Mouse (Mus musculus) limb, embryonic 13.5 days (tissue): ENCODE data around the gene Cct8l1. TPM values are rescaled to one million over a fixed set of nuclear protein-coding genes. Genes with fewer than 3 reads are reported as not detected.

ENCODE experiments used
- ATAC-seq: fragments of 200-750 bp; cut with Nextera tagmentation; 2 replicates; pipeline ENCODE4 v1.8.0; 2017; ENCODE audit warnings: low read depth, moderate number of reproducible peaks, moderate TSS enrichment; ENCODE audit not compliant: low FRiP score
- H3K27ac ChIP-seq: fragments of 300-500 bp; sonication (generic); 2 replicates; pipeline ENCODE4 v1.5.1; 2015; ENCODE audit warnings: inconsistent platforms, mild to moderate bottlenecking, moderate library complexity
- H3K27me3 ChIP-seq: fragments of 300-500 bp; sonication (generic); 2 replicates; pipeline ENCODE4 v1.6.1; 2015; ENCODE audit warnings: mild to moderate bottlenecking, inconsistent platforms
- H3K36me3 ChIP-seq: fragments of 300-500 bp; sonication (generic); 2 replicates; pipeline ENCODE4 v1.6.1; 2015; ENCODE audit warnings: inconsistent platforms, mild to moderate bottlenecking, moderate library complexity
- H3K4me1 ChIP-seq: fragments of 300-500 bp; sonication (generic); 2 replicates; pipeline ENCODE4 v1.6.1; 2015; ENCODE audit warnings: inconsistent platforms
- H3K4me2 ChIP-seq: fragments of 300-500 bp; sonication (generic); replicated peaks from 2 replicates; pipeline ENCODE4 v1.6.1; 2015; ENCODE audit warnings: inconsistent platforms, mild to moderate bottlenecking, moderate library complexity
- H3K4me3 ChIP-seq: fragments of 300-500 bp; sonication (generic); 2 replicates; pipeline ENCODE4 v1.5.1; 2015; ENCODE audit warnings: moderate library complexity, mild to moderate bottlenecking, inconsistent platforms
- H3K9ac ChIP-seq: fragments of 300-500 bp; sonication (generic); 2 replicates; pipeline ENCODE4 v1.6.1; 2015; ENCODE audit warnings: mild to moderate bottlenecking, inconsistent platforms
- H3K9me3 ChIP-seq: fragments of 300-500 bp; sonication (generic); 2 replicates; pipeline ENCODE4 v1.6.1; 2016; ENCODE audit warnings: inconsistent platforms
- WGBS: fragments of 180-500 bp; shearing (Covaris S2); methylation state at CpG from one replicate; pipeline ENCODE4 v1.1.7; 2015; 5-methylcytosine and 5-hydroxymethylcytosine counted together
- polyA plus RNA-seq: library from polyadenylated mRNA; unstranded; fragments of >200 nt; fragmentation: Nextera tagmentation; extraction: Ambion mirVana; gene quantifications from 2 replicates; pipeline ENCODE4 v1.2.1, GENCODE M21; 2015

Cct8l1 gene
- polyA plus RNA-seq, 1 experiment from 2014 or later, result 0.09 TPM

- Histone ChIP-seq H3K27me3 (no peaks in the 10 kb centered on the region), H3K4me3 (no peak overlapping the region), H3K36me3 (no peaks in the 10 kb centered on the region), H3K27ac (no peak overlapping the region), H3K4me2 (no peak overlapping the region), H3K4me1 (no peaks in the 10 kb centered on the region), H3K9me3 (no peaks in the 10 kb centered on the region), H3K9ac (no peak overlapping the region)
- 86% methylated on average over 5 of the region's 5 CpGs for WGBS
- no peak for ATAC-seq
Observed at GRCm38 (mm10) chr5:25555684-25556083, 39.8 kb downstream of the Cct8l1 start.

DNA sequence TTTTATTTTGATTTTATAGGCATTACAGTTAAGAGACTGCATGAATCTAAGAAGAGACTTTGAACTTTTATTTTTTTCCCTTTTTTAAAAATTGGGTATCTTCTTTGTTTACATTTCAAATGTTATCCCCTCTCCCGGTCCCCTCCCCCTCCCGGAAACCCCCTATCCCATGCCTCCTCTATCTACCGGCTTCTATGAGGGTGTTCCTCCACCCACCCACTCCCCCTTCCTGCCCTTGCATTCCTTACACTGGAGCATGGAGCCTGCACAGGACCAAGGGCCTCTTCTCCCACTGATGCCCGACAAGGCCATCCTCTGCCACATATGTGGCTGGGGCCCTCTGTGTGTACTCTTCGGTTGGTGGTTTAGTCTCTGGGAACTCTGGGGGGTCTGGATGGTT is 40.5 kb downstream of the Cct8l1 start:
- Histone ChIP-seq H3K9ac (no peak overlapping the region), H3K27ac (no peak overlapping the region), H3K9me3 (no peaks in the 10 kb centered on the region), H3K4me3 (no peak overlapping the region), H3K36me3 (no peaks in the 10 kb centered on the region), H3K4me2 (no peak overlapping the region), H3K4me1 (no peaks in the 10 kb centered on the region), H3K27me3 (no peaks in the 10 kb centered on the region)
- no peak for ATAC-seq
- WGBS, result 81% methylated on average over 5 of the region's 5 CpGs

Other genes starting within 250 kb of the Cct8l1 start
- gene Kmt2c, start 17.3 kb upstream of the Cct8l1 start, polyA plus RNA-seq, result 13.8 and 15.0 TPM in 2 replicates
- 9.2 and 9.5 TPM in 2 replicates for gene Xrcc2, start 189.8 kb downstream of the Cct8l1 start, polyA plus RNA-seq
- 3.0 and 3.3 TPM in 2 replicates for gene Actr3b, start 243.9 kb downstream of the Cct8l1 start, polyA plus RNA-seq